Mouse (Mus musculus): ENCODE measurements at regions not wholly inside any gene's neighbourhood (a gene's known extent, or its start where the extent isn't known, plus 50 kb on each side); places are given as distances from the start of the nearest gene placed in this dataset.

- TF ChIP-seq CTCF (IDR thresholded peaks at IDR 0.05; ENCODE audit: borderline replicate concordance, insufficient read depth, low read depth, low read length) (no peak), POLR2A (IDR thresholded peaks at IDR 0.05; ENCODE audit: borderline replicate concordance, insufficient read depth, low read length) (no peak)
Observed at GRCm38 (mm10) chr14:76276655-76277054, 138.1 kb upstream of the Tsc22d1 start.

Measured in cerebellum, adult 2 months (tissue).